Mouse (Mus musculus): ENCODE data around the gene Vsnl1. TPM values are rescaled to one million over a fixed set of nuclear protein-coding genes. Genes with fewer than 3 reads are reported as not detected.

The Vsnl1 gene
- polyA plus RNA-seq, 3 experiments from 2014 or later = not detected

- no peak for ATAC-seq
Measured at GRCm38 (mm10) chr12:11276632-11277031, 159.8 kb downstream of the Vsnl1 start.

Other genes starting within 250 kb of the Vsnl1 start
- not detected for gene Msgn1, start 227.6 kb downstream of the Vsnl1 start, polyA plus RNA-seq (2017; shearing (Covaris generic))
- gene Gen1, start 170.8 kb downstream of the Vsnl1 start, polyA plus RNA-seq (2017; shearing (Covaris generic)) = 10 to 100 TPM in 1 of 3 experiments, 1 to 10 TPM in 2; 1.4 to 10.4 (median 1.7) TPM
- 100 to 1,000 TPM; 102 to 185 (median 183) TPM for gene Smc6, start 170.7 kb downstream of the Vsnl1 start, polyA plus RNA-seq (2017; shearing (Covaris generic))
- not detected for gene Rad51ap2, start 19.5 kb upstream of the Vsnl1 start, polyA plus RNA-seq (2017; shearing (Covaris generic))